Mouse (Mus musculus) MEL (cell line): Measurements from ENCODE around the gene Bet1l. TPM values are rescaled to one million over a fixed set of nuclear protein-coding genes. Genes with fewer than 3 reads are reported as not detected.
A peak's percentile ranks its signal among the peaks of the same experiment; 100 is the strongest.

Experiments used
- DNase-seq: peaks from one replicate; pipeline ENCODE4 v3.0.0; 2011; ENCODE audit warnings: low read depth, low spot score
- H3K27ac ChIP-seq: 2 replicates; pipeline ENCODE4 v1.5.1; 2012; ENCODE audit warnings: low read depth, mild to moderate bottlenecking, control low read depth, low read length, moderate library complexity; ENCODE audit not compliant: control insufficient read depth
- H3K27me3 ChIP-seq, 2 experiments: fragments of 150-350 bp in 1 of 2; sonication (generic) in 1 of 2; 2 replicates each; pipeline ENCODE4 v1.6.1; 2012; ENCODE audit warnings: low read length in 2 of 2, mild to moderate bottlenecking in 2 of 2, improper control_type of control experiment in 1 of 2, moderate library complexity in 1 of 2; ENCODE audit not compliant: insufficient read depth in 2 of 2, control insufficient read depth in 1 of 2
- H3K36me3 ChIP-seq, 2 experiments: 2 replicates each; pipeline ENCODE4 v1.6.1; 2012 to 2014; ENCODE audit warnings: low read length in 2 of 2, improper control_type of control experiment in 1 of 2, inconsistent platforms in 1 of 2, mild to moderate bottlenecking in 1 of 2; ENCODE audit not compliant: insufficient read depth in 2 of 2, control insufficient read depth in 1 of 2
- H3K4me1 ChIP-seq, 2 experiments: fragments of 150-350 bp in 1 of 2; sonication (generic) in 1 of 2; 2 replicates each; pipeline ENCODE4 v1.6.1; 2012; ENCODE audit warnings: low read length in 2 of 2, improper control_type of control experiment in 1 of 2, mild to moderate bottlenecking in 1 of 2; ENCODE audit not compliant: insufficient read depth in 2 of 2, control insufficient read depth in 1 of 2
- H3K4me3 ChIP-seq, 2 experiments: fragments of 150-350 bp in 1 of 2; sonication (generic) in 1 of 2; 2 replicates each; pipeline ENCODE4 v1.5.1; 2012; ENCODE audit warnings: low read depth in 2 of 2, low read length in 2 of 2, mild to moderate bottlenecking in 2 of 2, moderate library complexity in 2 of 2, control low read depth in 1 of 2, improper control_type of control experiment in 1 of 2; ENCODE audit not compliant: control insufficient read depth in 1 of 2, insufficient read depth in 1 of 2
- H3K79me2 ChIP-seq: 2 replicates; pipeline ENCODE4 v1.6.1; 2012; ENCODE audit warnings: mild to moderate bottlenecking, low read length, moderate library complexity; ENCODE audit not compliant: control insufficient read depth, poor library complexity, insufficient read depth
- H3K9ac ChIP-seq: 2 replicates; pipeline ENCODE4 v1.6.1; 2012; ENCODE audit warnings: low read depth, mild to moderate bottlenecking, control low read depth, low read length, moderate library complexity; ENCODE audit not compliant: control insufficient read depth, poor library complexity, severe bottlenecking
- H3K9me3 ChIP-seq: fragments of 150-350 bp; sonication (generic); replicated peaks from 2 replicates; pipeline ENCODE4 v1.6.1; 2012; ENCODE audit warnings: mild to moderate bottlenecking, low read length, improper control_type of control experiment, moderate library complexity; ENCODE audit not compliant: insufficient read depth
- CTCF ChIP-seq, 3 experiments: IDR thresholded peaks in 2 of 3; conservative IDR thresholded peaks in 1 of 3; 2 replicates each; pipeline ENCODE4 v1.5.1; 2011 to 2012; ENCODE audit warnings: low read length in 3 of 3, low read depth in 2 of 3, mild to moderate bottlenecking in 2 of 3, improper control_type of control experiment in 1 of 3, inconsistent platforms in 1 of 3, mixed read lengths in 1 of 3, moderate library complexity in 1 of 3; ENCODE audit not compliant: control insufficient read depth in 1 of 3, insufficient read depth in 1 of 3, poor library complexity in 1 of 3, severe bottlenecking in 1 of 3
- E2F4 ChIP-seq: IDR thresholded peaks from 2 replicates; pipeline ENCODE4 v1.6.1; 2011; ENCODE audit warnings: low read depth, low read length, improper control_type of control experiment, borderline replicate concordance
- ELF1 ChIP-seq: IDR thresholded peaks from 2 replicates; pipeline ENCODE4 v1.6.1; 2014; ENCODE audit warnings: low read depth, mild to moderate bottlenecking, inconsistent platforms, low read length, improper control_type of control experiment, moderate library complexity
- GABPA ChIP-seq: IDR thresholded peaks from 2 replicates; pipeline ENCODE4 v1.6.1; 2012; ENCODE audit warnings: low read depth, mild to moderate bottlenecking, inconsistent platforms, low read length, improper control_type of control experiment, moderate library complexity
- GATA1 ChIP-seq: IDR thresholded peaks from 2 replicates; pipeline ENCODE4 v1.6.1; 2011; ENCODE audit warnings: low read depth, low read length, improper control_type of control experiment
- HCFC1 ChIP-seq: IDR thresholded peaks from 2 replicates; pipeline ENCODE4 v1.6.1; 2012; ENCODE audit warnings: low read depth, mild to moderate bottlenecking, inconsistent platforms, low read length, improper control_type of control experiment, moderate library complexity
- JUND ChIP-seq: IDR thresholded peaks from 2 replicates; pipeline ENCODE4 v1.6.1; 2011; ENCODE audit warnings: low read depth, mild to moderate bottlenecking, improper control_type of control experiment, low read length
- KAT2A ChIP-seq: conservative IDR thresholded peaks from 2 replicates; pipeline ENCODE4 v1.6.1; 2012; ENCODE audit warnings: low read depth, low read length, improper control_type of control experiment, inconsistent platforms
- MAFK ChIP-seq: IDR thresholded peaks from 2 replicates; pipeline ENCODE4 v1.6.1; 2011; ENCODE audit warnings: low read depth, mild to moderate bottlenecking, low read length, improper control_type of control experiment, borderline replicate concordance
- MAX ChIP-seq: IDR thresholded peaks from 2 replicates; pipeline ENCODE4 v1.6.1; 2011; ENCODE audit warnings: low read length, improper control_type of control experiment
- MAZ ChIP-seq: IDR thresholded peaks from 2 replicates; pipeline ENCODE4 v1.6.1; 2012; ENCODE audit warnings: low read depth, mild to moderate bottlenecking, inconsistent platforms, low read length, improper control_type of control experiment
- POLR2AphosphoS2 ChIP-seq: IDR thresholded peaks from 2 replicates; pipeline ENCODE4 v1.6.1; 2011; ENCODE audit warnings: low read length, improper control_type of control experiment
- RAD21 ChIP-seq: IDR thresholded peaks from 2 replicates; pipeline ENCODE4 v1.6.1; 2011; ENCODE audit warnings: mild to moderate bottlenecking, low read depth, low read length, improper control_type of control experiment
- RCOR1 ChIP-seq: IDR thresholded peaks from 2 replicates; pipeline ENCODE4 v1.6.1; 2012; ENCODE audit warnings: low read depth, mild to moderate bottlenecking, inconsistent platforms, low read length, improper control_type of control experiment
- SMC3 ChIP-seq: IDR thresholded peaks from 2 replicates; pipeline ENCODE4 v1.6.1; 2011; ENCODE audit warnings: low read depth, low read length, improper control_type of control experiment
- UBTF ChIP-seq: IDR thresholded peaks from 2 replicates; pipeline ENCODE4 v1.6.1; 2012; ENCODE audit warnings: low read depth, mild to moderate bottlenecking, inconsistent platforms, low read length, improper control_type of control experiment, moderate library complexity, borderline replicate concordance; ENCODE audit not compliant: insufficient read depth
- USF2 ChIP-seq, 2 experiments: IDR thresholded peaks; 2 replicates each; pipeline ENCODE4 v1.6.1; 2011 to 2012; ENCODE audit warnings: improper control_type of control experiment in 2 of 2, low read length in 2 of 2, borderline replicate concordance in 1 of 2, inconsistent platforms in 1 of 2, low read depth in 1 of 2, mild to moderate bottlenecking in 1 of 2; ENCODE audit not compliant: insufficient read depth in 1 of 2
- ZC3H11A ChIP-seq: IDR thresholded peaks from 2 replicates; pipeline ENCODE4 v1.6.1; 2012; ENCODE audit warnings: low read depth, mild to moderate bottlenecking, inconsistent platforms, low read length, improper control_type of control experiment
- ZMIZ1 ChIP-seq: IDR thresholded peaks from 2 replicates; pipeline ENCODE4 v1.6.1; 2012; ENCODE audit warnings: low read depth, mild to moderate bottlenecking, inconsistent platforms, low read length, improper control_type of control experiment, moderate library complexity
- ZNF384 ChIP-seq: IDR thresholded peaks from 2 replicates; pipeline ENCODE4 v1.6.1; 2012; ENCODE audit warnings: low read depth, mild to moderate bottlenecking, inconsistent platforms, low read length, improper control_type of control experiment
- polyA plus RNA-seq, 2 experiments: library from polyadenylated mRNA; stranded (reverse) in 1 of 2; unstranded in 1 of 2; fragments of >175 nt in 1 of 2; fragments of >200 nt in 1 of 2; gene quantifications; 2 replicates each; pipeline versions ENCODE4 v1.2.1 to v1.2.4; 2012; ENCODE audit warnings: low replicate concordance in 2 of 2, low read depth in 1 of 2; ENCODE audit not compliant: insufficient read length in 2 of 2, insufficient read depth in 1 of 2, missing spikeins in 1 of 2
- total RNA-seq: library from RNA; depleted of rRNA; stranded (reverse); fragments of 300-350 nt; gene quantifications from 2 replicates; pipeline ENCODE4 v1.2.3, GENCODE M21; 2012

The Bet1l gene
- total and polyA plus RNA-seq, 3 experiments: 16.0 to 26.2 TPM; not detected in 1

DNA sequence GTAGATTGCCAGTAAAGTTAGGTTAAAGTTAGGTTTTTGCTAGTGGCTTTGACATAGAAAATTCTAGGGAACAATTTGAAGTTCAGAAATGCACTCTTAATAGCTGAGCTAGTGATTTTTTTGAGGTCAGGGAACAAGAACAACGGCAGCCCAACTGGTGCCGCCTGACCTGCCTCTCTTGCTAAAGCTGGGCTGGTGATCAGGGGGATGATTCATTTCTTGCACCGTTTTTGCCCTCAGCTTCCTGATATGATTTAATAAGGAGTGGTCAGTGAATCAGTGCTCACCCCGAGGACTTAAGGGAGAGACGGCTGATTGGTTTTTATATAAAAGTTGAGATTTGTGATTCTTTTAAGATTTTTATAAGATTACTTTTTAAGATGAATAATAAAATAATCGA is 25.9 kb downstream of the Bet1l start:
- H3K4me1 ChIP-seq: no peaks in the 10 kb centered on the region
- no peak overlapping the region for H3K27ac ChIP-seq
- no peak overlapping the region for H3K4me3 ChIP-seq
- no peaks in the 10 kb centered on the region for H3K9me3 ChIP-seq
- peaks cover 6 to 13% of the 10 kb centered on the region in 2 experiments for H3K27me3 ChIP-seq
- H3K79me2 ChIP-seq: no peaks in the 10 kb centered on the region
- H3K9ac ChIP-seq: no peak overlapping the region
- H3K36me3 ChIP-seq: no peaks in the 10 kb centered on the region
- TF ChIP-seq MAFK (no peak), MAX (no peak), UBTF (no peak), GATA1 (no peak), RCOR1 (no peak), SMC3 (no peak), CTCF (IDR thresholded peaks at IDR 0.05 in 2 of 3, conservative IDR thresholded peaks at IDR 0.05 in 1 of 3; ENCODE audit: control insufficient read depth in 1 of 3, insufficient read depth in 1 of 3, low read depth in 2 of 3, low read length in 3 of 3, poor library complexity in 1 of 3, severe bottlenecking in 1 of 3) (no peak), HCFC1 (no peak), JUND (no peak), RAD21 (no peak), ZNF384 (no peak), ZMIZ1 (no peak), ELF1 (no peak), E2F4 (no peak), GABPA (no peak), POLR2AphosphoS2 (no peak)
- TF ChIP-seq, all 39 proteins: peak for 0
- DNase-seq: no peak

DNA sequence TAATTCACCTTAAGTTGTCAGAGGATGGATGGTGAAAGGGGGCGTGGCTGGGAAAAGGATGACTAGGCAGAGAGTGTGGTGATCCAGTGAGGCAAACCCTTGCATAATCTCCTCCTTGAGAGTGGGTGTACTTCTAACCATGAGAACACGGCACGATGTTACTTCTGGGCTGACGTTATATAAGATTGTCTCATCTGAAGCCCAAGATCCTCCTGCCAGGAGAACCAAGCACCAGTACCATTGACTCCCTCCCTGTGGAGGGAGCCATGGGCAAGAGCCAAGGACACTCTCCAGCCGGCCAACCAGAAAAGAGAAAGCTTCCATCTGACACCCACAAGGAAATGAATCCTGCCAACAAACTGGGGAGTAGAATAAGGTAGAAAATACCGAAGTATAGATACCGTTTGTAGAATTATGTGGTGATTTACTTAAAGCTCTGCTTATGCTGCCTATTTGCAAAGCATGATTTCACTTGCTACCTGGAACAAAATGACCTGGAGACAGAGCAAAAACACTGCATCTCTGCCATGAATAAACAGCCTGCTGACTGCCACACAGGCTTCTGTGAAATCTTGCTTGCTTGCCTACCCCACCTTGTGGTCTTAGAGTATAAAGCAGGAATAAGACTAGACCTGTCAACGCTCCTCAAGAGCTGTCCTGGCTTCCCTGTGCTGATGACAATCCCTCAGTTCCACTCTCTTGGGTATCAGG is 29.1 kb downstream of the Bet1l start:
- Histone ChIP-seq H3K79me2 (no peaks in the 10 kb centered on the region), H3K36me3 (no peaks in the 10 kb centered on the region), H3K9ac (no peak overlapping the region), H3K27ac (no peak overlapping the region), H3K27me3 (peaks cover 8 to 15% of the 10 kb centered on the region in 2 experiments), H3K4me3 (no peak overlapping the region), H3K4me1 (no peaks in the 10 kb centered on the region), H3K9me3 (no peaks in the 10 kb centered on the region)
- peak; percentile 53 for TF ChIP-seq SMC3
- no peak for TF ChIP-seq USF2 (IDR thresholded peaks at IDR 0.05; ENCODE audit: borderline replicate concordance in 1 of 2, insufficient read depth in 1 of 2, low read depth in 1 of 2, low read length in 2 of 2)
- no peak for TF ChIP-seq KAT2A
- TF ChIP-seq RCOR1: no peak
- peak; percentile 44 for TF ChIP-seq RAD21
- TF ChIP-seq ZC3H11A: 0 out of 2 replicates have a peak, but pooled peaks have one; percentile 5
- TF ChIP-seq MAZ: no peak
- peak in 2 of 3 experiments; percentile 32 to 53; a peak in 3 of 6 replicates for TF ChIP-seq CTCF (IDR thresholded peaks at IDR 0.05 in 2 of 3, conservative IDR thresholded peaks at IDR 0.05 in 1 of 3; ENCODE audit: control insufficient read depth in 1 of 3, insufficient read depth in 1 of 3, low read depth in 2 of 3, low read length in 3 of 3, poor library complexity in 1 of 3, severe bottlenecking in 1 of 3)
- DNase-seq: peak; percentile 50
